Mouse (Mus musculus): ENCODE measurements around the gene Calm2.

The Calm2 gene

DNA sequence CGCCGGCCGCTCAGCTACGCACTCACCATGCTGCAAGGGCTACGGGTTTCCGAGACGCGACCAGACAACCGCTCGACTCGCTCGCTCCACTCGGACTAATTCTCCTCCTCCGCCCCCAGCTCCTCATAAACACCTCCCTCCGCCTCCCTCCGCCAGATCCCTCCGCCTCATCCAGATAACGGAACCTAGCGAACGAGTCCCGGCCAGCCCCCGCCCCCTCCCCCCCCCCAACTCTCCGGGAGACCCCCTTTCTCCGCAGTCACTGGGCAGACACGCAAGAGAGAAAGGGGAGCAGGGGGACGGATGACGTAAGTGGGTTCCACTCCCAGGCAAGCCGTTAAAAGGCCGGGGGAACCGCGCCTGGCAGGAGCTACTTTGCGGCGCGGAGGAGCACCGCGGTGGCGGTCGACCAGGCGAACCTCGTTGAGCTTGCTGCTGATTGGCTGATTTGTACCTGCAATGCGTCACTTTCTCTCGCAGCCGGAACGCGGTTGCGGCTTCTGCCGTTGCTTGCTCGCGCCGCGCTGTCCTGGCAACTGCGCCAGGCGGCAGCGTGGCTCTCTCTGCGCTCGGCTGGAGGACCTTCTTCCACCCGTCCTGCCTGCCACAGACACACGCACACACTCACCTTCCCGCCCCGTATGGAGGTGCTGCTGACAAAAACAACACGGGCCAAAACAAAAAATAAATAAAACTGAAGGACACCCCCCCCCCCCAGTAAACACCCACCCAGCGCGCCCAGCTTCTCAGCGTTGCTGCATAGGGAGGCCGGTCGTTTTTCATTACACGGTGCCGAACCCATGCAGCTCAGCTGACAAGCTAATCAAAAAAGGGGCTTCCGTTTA, at the start of gene Calm2:
Calm2 (minus strand) TSS at position 169 of the 845 bp plus-strand sequence.
- DNase-seq = peak; percentile 99

- DNase-seq = no peak
These were observed 48.8 kb upstream of the Calm2 start for GRCm38 (mm10) chr17:87495504-87495903.

DNA sequence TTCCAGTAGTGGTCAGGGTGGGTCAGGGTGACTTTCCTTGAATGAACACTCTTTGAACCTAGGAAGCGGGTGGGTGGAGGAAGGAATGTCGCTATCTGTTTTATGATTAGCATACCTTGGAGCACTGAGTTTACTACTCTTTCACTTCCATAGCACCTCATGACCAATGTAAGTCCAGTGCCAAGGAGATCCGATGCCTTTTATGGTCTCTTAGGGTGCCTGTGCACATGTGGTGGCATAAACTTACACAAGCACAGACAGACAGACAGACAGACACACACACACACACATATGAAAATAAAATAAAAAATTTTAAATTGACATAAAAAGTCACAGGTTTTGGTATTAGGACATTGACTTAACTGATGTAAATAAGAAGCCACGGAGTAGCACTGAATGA, 47.6 kb upstream of the Calm2 start:
- no peak for DNase-seq

GRCm38 (mm10) chr17:87492286-87492685, 45.6 kb upstream of the Calm2 start:
- no peak for DNase-seq

DNA sequence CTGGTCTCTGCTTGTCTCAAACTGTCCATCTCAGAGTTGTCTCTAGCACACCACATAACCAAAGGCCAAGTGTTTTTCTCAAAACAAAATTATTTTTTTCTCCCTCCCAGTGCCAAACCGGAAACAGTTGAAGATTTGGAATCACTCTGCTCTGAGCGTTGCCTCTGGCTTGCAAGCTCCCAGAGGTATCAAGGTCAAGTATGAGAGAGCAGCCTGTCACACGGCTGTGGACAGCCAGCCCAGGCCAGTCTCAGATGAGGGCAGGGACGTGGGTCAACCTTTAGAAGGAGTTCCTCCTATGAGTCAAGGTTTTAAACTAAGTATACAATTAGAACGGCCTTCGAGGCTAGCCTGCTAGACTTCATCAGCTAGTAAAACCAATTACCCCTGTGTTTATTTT, 43.6 kb upstream of the Calm2 start:
- DNase-seq = no peak

DNA sequence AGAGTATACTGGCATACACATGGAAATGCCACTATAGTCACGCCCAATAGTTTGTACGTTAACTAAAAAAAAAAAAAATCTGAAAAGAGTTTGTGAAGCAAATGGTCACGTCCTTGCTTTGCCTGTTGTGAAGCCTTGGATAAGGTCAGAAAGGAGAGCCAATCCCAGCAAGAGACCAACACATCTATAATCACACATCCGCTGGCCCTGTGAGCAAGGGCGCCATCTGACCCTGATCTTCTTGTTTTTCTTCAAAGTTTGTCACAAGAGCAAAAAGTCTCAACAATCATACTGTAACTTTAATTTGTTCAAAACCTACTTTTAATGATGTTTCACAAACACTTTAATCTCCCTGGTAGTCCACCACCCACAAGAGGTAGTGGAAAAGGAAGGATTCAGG, 39.0 kb upstream of the Calm2 start:
- no peak for DNase-seq

GRCm38 (mm10) chr17:87482867-87483266, 36.1 kb upstream of the Calm2 start:
- DNase-seq = peak; percentile 35

DNA sequence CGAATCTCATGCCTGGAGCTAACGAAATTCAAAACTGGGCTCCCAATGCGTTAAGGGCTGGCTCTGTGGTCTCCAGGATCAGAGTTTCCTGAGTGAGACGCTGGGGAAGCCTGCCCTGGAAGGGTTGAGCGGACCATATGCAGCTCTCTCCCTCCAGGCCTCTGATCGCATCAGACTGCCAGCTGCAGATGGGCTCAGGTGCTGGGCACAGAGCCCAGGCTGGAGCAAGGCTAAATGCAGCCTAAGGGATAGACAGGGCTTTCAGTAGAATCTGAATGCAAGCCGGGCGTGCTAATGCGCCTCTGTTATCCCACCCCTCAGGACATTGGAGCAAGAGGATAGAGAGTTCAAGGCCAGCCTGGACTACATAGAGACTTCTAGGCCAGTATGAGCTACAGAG, 31.8 kb upstream of the Calm2 start:
- DNase-seq = no peak

DNA sequence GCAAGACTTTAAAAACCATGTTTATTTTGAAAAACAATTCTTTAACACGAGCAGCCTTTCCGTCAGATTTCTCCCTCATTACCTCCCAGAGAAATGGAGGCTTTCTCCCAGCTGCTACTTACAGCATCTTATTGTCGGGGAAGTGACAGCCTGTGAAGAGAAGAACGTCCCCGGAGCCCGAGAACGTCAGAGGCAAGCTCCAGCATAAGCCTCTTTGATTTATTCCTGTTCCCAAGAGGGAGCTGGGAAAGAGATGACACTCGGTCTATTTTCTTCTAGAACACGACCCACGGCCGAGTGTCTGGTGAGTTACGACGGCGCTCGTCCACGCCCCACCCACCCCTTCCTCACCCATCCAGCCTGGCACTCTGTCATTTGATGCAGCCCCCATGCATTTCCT, 30.9 kb upstream of the Calm2 start:
- no peak for DNase-seq

DNA sequence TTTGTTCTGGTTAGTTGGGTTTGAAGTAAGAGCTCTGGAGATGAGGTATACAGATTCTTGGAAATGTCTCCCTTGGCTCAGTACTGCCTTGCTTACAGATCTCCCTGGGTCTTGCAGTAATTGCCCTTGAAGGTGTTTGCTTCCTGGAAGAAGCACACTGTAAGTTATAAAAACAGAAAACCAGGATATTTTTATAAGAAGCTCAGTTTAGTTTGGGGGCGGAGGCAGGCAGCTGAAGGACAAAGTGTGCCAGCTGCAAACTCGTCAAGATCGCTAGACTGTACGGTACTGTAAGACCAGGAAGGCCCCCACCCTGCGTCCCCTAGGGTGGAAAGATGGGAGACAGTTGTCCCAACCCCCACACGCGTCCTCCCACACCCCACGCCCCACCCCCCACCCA, 28.6 kb upstream of the Calm2 start:
- no peak for DNase-seq

- DNase-seq = no peak
These were observed 27.7 kb upstream of the Calm2 start for GRCm38 (mm10) chr17:87474501-87474795.

- DNase-seq = peak; percentile 76
These were observed 27.2 kb upstream of the Calm2 start for GRCm38 (mm10) chr17:87473736-87474500.

GRCm38 (mm10) chr17:87473441-87473735, 26.7 kb upstream of the Calm2 start:
- DNase-seq = no peak

- DNase-seq = peak; percentile 65
These were observed 26.1 kb upstream of the Calm2 start for GRCm38 (mm10) chr17:87472879-87473278.

GRCm38 (mm10) chr17:87471661-87472060, 24.9 kb upstream of the Calm2 start:
- no peak for DNase-seq

- no peak for DNase-seq
These were observed 24.1 kb upstream of the Calm2 start for GRCm38 (mm10) chr17:87470797-87471196.

DNA sequence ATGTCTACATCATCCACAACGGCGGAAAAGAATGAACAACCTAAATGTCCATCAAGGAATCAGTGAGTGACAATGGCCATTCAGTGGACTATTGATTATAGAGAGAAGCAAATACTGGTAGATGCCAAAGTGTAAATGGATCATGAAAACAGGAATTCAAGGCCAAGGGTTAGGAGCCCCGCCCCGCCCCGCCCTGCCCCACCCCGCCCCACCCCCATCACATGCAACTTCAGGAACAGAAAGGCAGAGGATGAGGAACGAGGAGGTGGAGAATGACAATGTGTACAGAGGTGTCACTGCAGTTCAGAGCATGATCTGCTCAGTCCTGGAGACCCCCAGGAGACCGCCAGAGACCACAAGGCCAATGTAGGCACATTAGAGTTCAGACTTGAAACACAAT, 23.5 kb upstream of the Calm2 start:
- DNase-seq = no peak

- DNase-seq = no peak
These were observed 22.7 kb upstream of the Calm2 start for GRCm38 (mm10) chr17:87469428-87469827.

GRCm38 (mm10) chr17:87468616-87469015, 21.9 kb upstream of the Calm2 start:
- DNase-seq = no peak

DNA sequence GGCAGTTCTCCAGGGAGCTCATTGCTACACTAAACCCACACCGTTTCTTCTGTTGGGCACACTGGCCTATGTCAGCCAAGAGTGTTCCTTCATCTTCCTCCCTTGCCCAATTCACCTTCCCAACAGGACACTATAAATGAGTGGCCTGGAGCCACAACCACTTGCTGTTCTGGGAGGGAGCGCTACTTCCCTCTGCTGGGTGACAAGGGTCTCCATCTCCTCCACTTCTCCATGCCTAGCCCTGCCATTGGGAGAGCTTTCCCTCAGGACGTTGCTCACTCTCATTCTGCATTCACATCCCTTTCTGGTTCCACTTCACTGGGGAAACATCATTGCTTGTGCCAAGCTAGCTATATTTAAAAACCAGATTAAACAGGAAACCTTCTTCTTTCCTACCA, 14.8 kb upstream of the Calm2 start:
- DNase-seq = no peak

DNA sequence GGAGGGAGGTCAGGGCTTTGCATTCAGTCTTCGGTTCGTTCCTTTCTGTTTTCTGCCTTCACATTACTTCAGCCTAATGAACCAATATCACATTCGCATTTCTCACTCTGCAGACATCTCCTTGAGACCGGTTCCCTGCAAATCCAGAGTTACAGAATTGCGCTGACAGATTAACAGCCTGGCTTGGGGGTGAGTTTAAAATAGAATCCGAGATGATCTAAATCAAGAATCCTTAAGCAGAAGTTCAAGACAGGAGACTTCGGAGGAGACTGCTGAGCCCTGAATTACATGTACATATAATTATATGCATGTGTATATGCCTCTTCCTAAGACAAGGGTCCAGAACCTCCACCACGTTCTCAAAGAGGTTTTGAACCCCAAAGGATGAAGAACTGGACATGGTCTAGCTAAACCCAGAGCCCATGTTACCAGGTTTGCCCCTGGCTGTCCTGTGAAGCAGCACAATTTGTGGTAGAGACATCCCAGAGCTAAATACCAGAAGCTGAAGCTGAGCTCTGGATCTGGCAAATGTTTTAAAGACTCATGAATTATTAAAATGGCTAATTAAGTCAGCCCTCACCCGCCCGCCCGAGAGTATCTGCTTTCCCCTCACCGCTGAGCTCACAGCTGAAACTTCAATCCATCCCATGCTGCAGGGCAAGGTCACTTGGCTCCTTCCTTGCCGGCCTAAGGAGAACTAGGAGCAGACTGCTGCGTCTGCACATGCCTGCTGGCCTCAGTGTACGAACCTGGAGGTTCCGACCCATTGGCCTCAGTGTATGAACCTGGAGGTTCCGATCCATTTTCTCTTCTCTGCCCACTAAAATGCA, 14.1 kb upstream of the Calm2 start:
- DNase-seq = no peak

DNA sequence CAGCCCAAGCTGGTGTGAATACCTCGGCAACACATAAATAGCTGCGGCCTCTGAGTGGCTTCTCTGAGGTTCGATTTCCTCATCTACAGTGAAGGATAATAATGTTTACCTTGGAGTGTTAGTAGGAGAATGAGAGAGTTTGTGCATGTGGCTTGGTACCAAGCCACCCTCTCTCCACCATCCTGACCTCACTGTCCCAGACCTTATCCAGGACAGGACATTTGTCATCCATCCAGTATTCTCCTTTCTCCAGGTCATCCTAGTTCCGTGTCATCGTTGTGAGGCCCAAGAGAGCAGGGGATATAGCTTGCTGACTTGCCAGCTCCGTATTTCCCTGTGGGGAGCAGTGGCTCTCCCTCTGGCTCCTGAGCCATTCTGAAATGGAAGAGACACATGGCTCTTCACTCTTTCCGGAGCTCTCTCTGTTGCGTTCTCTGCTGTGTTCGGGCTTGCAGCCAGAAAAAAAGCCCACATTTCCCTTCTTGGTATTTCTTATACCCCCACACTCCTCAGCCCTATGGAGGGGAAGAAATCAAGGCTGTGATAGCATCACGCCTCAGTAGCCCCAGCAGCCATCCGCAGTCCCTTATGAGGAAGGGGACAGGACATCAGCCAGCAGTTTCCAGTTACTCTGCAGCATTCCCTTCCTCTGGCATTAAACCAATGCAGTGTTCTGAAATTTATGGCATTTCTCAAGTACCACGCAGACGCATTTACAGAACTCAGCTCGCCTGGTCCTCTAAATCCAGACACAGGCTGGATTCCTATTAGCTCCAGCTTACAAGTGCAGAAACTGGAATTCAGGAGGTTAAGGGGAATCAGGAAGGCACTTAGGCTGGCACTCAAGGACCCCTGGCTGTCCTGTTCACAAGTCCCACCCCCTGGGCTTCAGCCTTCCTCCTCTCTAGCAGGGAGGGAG, 13.3 kb upstream of the Calm2 start:
- peak; percentile 22 for DNase-seq
